Mouse (Mus musculus) ovary, postnatal 36 days (tissue): ENCODE measurements around the gene Vmn1r213.

Experiments used
- DNase-seq: peaks from one replicate; pipeline ENCODE4 v3.0.0; 2022; ENCODE audit warnings: low spot score, mixed read lengths

Gene Vmn1r213

GRCm38 (mm10) chr13:23007356-23007755, at the start of gene Vmn1r213:
Gene Vmn1r213, plus strand, starts transcription at chr13:23007656.
- no peak for DNase-seq

- no peak for DNase-seq
These were observed 17.1 kb upstream of the Vmn1r213 start for GRCm38 (mm10) chr13:22990214-22990891.

- no peak for DNase-seq
These were observed 15.2 kb upstream of the Vmn1r213 start for GRCm38 (mm10) chr13:22992178-22992700.

GRCm38 (mm10) chr13:22992721-22993120, 14.7 kb upstream of the Vmn1r213 start:
- no peak for DNase-seq

- DNase-seq = no peak
These were observed 10.7 kb downstream of the Vmn1r213 start for GRCm38 (mm10) chr13:23018158-23018557.

GRCm38 (mm10) chr13:23024812-23025211, 17.4 kb downstream of the Vmn1r213 start:
- no peak for DNase-seq

GRCm38 (mm10) chr13:23030118-23030517, 22.7 kb downstream of the Vmn1r213 start, which contains the start of gene Vmn1r214:
Gene Vmn1r214, plus strand, starts transcription at chr13:23030418.
- DNase-seq = no peak

- no peak for DNase-seq
These were observed 50.3 kb downstream of the Vmn1r213 start for GRCm38 (mm10) chr13:23057778-23058177.
